Mouse (Mus musculus) megakaryocyte-erythroid progenitor cell, adult 5 weeks (primary cell): Measurements from ENCODE around the gene Plod1. TPM values are rescaled to one million over a fixed set of nuclear protein-coding genes. Genes with fewer than 3 reads are reported as not detected.

Experiments
- polyA plus RNA-seq: library from polyadenylated mRNA; stranded (reverse); fragments of >175 nt; gene quantifications from 2 replicates; pipeline ENCODE4 v1.2.3, GENCODE M21; 2012

Plod1 gene
- 7.7 and 10.8 TPM in 2 replicates for polyA plus RNA-seq

GRCm38 (mm10) chr4:147936331-147936954 lies at the start of gene Plod1:
Gene Plod1, minus strand, starts transcription at chr4:147936767.

GRCm38 (mm10) chr4:147985205-147986132 lies 48.9 kb upstream of the Plod1 start, which contains the start of gene Nppb:
Gene Nppb, plus strand, starts transcription at chr4:147985788.

GRCm38 (mm10) chr4:147940576-147941044 lies 4.0 kb upstream of the Plod1 start, which contains the start of gene 2510039O18Rik:
Gene 2510039O18Rik, plus strand, starts transcription at chr4:147940895.

GRCm38 (mm10) chr4:147904313-147905089 lies 32.1 kb downstream of the Plod1 start, which contains the start of gene Mfn2:
Gene Mfn2, minus strand, starts transcription at chr4:147904704.

GRCm38 (mm10) chr4:147868450-147869031 lies 68.0 kb downstream of the Plod1 start, which contains the start of the genes Miip and Fv1:
Gene Miip, minus strand, starts transcription at chr4:147868816.
Gene Fv1, plus strand, starts transcription at chr4:147868979.

Other genes with a start within 250 kb of the Plod1 start
- gene Zfp534, start 234.2 kb downstream of the Plod1 start, polyA plus RNA-seq, result not detected in 2 replicates
- gene Zfp984, start 127.0 kb downstream of the Plod1 start, polyA plus RNA-seq, result 0.87 and 1.5 TPM in 2 replicates
- gene Zfp933, start 88.4 kb downstream of the Plod1 start, polyA plus RNA-seq, result 0.10 and 0.19 TPM in 2 replicates
- gene Miip, start 68.0 kb downstream of the Plod1 start, polyA plus RNA-seq, result 74.9 and 75.5 TPM in 2 replicates
- gene Fv1, start 67.8 kb downstream of the Plod1 start, polyA plus RNA-seq, result 0.31 and 0.38 TPM in 2 replicates
- 23.8 and 25.0 TPM in 2 replicates for gene Mfn2, start 32.1 kb downstream of the Plod1 start, polyA plus RNA-seq
- gene 2510039O18Rik, start 4.1 kb upstream of the Plod1 start, polyA plus RNA-seq, result 106 and 121 TPM in 2 replicates
- gene Nppb, start 49.0 kb upstream of the Plod1 start, polyA plus RNA-seq, result not detected in 2 replicates
- not detected in 2 replicates for gene Nppa, start 64.0 kb upstream of the Plod1 start, polyA plus RNA-seq
- 2.4 and 3.4 TPM in 2 replicates for gene Clcn6, start 102.1 kb upstream of the Plod1 start, polyA plus RNA-seq
- gene Mthfr, start 102.3 kb upstream of the Plod1 start, polyA plus RNA-seq, result 6.8 and 8.6 TPM in 2 replicates
- 14.0 and 17.8 TPM in 2 replicates for gene Agtrap, start 151.3 kb upstream of the Plod1 start, polyA plus RNA-seq
- 22.5 and 23.9 TPM in 2 replicates for gene Mad2l2, start 193.6 kb upstream of the Plod1 start, polyA plus RNA-seq
- gene Draxin, start 193.9 kb upstream of the Plod1 start, polyA plus RNA-seq, result 0.04 and 0.10 TPM in 2 replicates
- gene Fbxo6, start 215.4 kb upstream of the Plod1 start, polyA plus RNA-seq, result 18.9 and 19.8 TPM in 2 replicates
- gene Fbxo44, start 223.7 kb upstream of the Plod1 start, polyA plus RNA-seq, result 4.3 and 6.0 TPM in 2 replicates
- gene Fbxo2, start 223.9 kb upstream of the Plod1 start, polyA plus RNA-seq, result 0.13 and 0.15 TPM in 2 replicates